Mouse (Mus musculus) urinary bladder, adult 18-20 months (tissue): ENCODE measurements around the gene Mia2.

Experiments used
- DNase-seq, 2 experiments: peaks; one replicate each; pipeline ENCODE4 v3.0.0; 2022; ENCODE audit warnings: low spot score in 2 of 2, mixed read lengths in 2 of 2

Gene Mia2

GRCm38 (mm10) chr12:59104771-59105170 lies 9.2 kb downstream of the Mia2 start:
- DNase-seq: no peak

- no peak for DNase-seq
Observed at GRCm38 (mm10) chr12:59105914-59106313, 10.3 kb downstream of the Mia2 start.

GRCm38 (mm10) chr12:59106491-59106890 lies 10.9 kb downstream of the Mia2 start:
- no peak for DNase-seq

- no peak for DNase-seq
Observed at GRCm38 (mm10) chr12:59107926-59108325, 12.3 kb downstream of the Mia2 start.

GRCm38 (mm10) chr12:59117184-59117583 lies 21.6 kb downstream of the Mia2 start:
- no peak for DNase-seq

GRCm38 (mm10) chr12:59125426-59125825 lies 29.8 kb downstream of the Mia2 start:
- DNase-seq: no peak

- DNase-seq: no peak
Observed at GRCm38 (mm10) chr12:59128501-59128900, 32.9 kb downstream of the Mia2 start.

- DNase-seq: no peak
Observed at GRCm38 (mm10) chr12:59129038-59129437, 33.4 kb downstream of the Mia2 start.

GRCm38 (mm10) chr12:59129592-59129991 lies 34.0 kb downstream of the Mia2 start:
- no peak for DNase-seq

GRCm38 (mm10) chr12:59130249-59130648 lies 34.6 kb downstream of the Mia2 start:
- DNase-seq: no peak

GRCm38 (mm10) chr12:59130651-59131577 lies 35.3 kb downstream of the Mia2 start:
- peak; percentile 89 to 92 for DNase-seq

- no peak for DNase-seq
Observed at GRCm38 (mm10) chr12:59131578-59131946, 36.0 kb downstream of the Mia2 start.

- DNase-seq: no peak
Observed at GRCm38 (mm10) chr12:59132462-59132861, 36.9 kb downstream of the Mia2 start.

- DNase-seq: no peak
Observed at GRCm38 (mm10) chr12:59132940-59133339, 37.3 kb downstream of the Mia2 start.

- no peak for DNase-seq
Observed at GRCm38 (mm10) chr12:59133437-59133999, 37.9 kb downstream of the Mia2 start.

GRCm38 (mm10) chr12:59135096-59135495 lies 39.5 kb downstream of the Mia2 start:
- no peak for DNase-seq

GRCm38 (mm10) chr12:59135533-59136300 lies 40.1 kb downstream of the Mia2 start:
- no peak for DNase-seq

- no peak for DNase-seq
Observed at GRCm38 (mm10) chr12:59137031-59137430, 41.4 kb downstream of the Mia2 start.

GRCm38 (mm10) chr12:59139372-59139771 lies 43.8 kb downstream of the Mia2 start:
- DNase-seq: no peak

- DNase-seq: no peak
Observed at GRCm38 (mm10) chr12:59145130-59145529, 49.5 kb downstream of the Mia2 start.

- no peak for DNase-seq
Observed at GRCm38 (mm10) chr12:59149691-59150090, 54.1 kb downstream of the Mia2 start.

- DNase-seq: no peak
Observed at GRCm38 (mm10) chr12:59161091-59161490, 65.5 kb downstream of the Mia2 start.
